Mouse (Mus musculus) megakaryocyte, embryonic 14.5 days (primary cell): ENCODE results near the gene Daxx. TPM values are rescaled to one million over a fixed set of nuclear protein-coding genes. Genes with fewer than 3 reads are reported as not detected.

Experiments
- H3K27me3 ChIP-seq: replicated peaks from 2 replicates; pipeline ENCODE3; 2012; ENCODE audit warnings: inconsistent platforms
- H3K36me3 ChIP-seq: replicated peaks from 2 replicates; pipeline ENCODE3; 2012; ENCODE audit warnings: low read length, inconsistent platforms, mixed read lengths
- H3K4me1 ChIP-seq: 2 replicates; pipeline ENCODE4 v1.6.1; 2012; ENCODE audit warnings: inconsistent platforms
- H3K4me3 ChIP-seq: replicated peaks from 2 replicates; pipeline ENCODE3; 2012; ENCODE audit warnings: moderate library complexity, mild to moderate bottlenecking, inconsistent platforms
- H3K9me3 ChIP-seq: 2 replicates; pipeline ENCODE4 v1.6.1; 2012; ENCODE audit warnings: inconsistent platforms
- FLI1 ChIP-seq: IDR thresholded peaks from 2 replicates; pipeline ENCODE4 v1.6.1; 2012; ENCODE audit warnings: low read length, inconsistent platforms, mixed read lengths
- GATA1 ChIP-seq: IDR thresholded peaks from 3 replicates; pipeline ENCODE4 v1.6.1; 2012; ENCODE audit warnings: mixed read lengths, low read length, inconsistent platforms, borderline replicate concordance
- polyA plus RNA-seq: library from polyadenylated mRNA; stranded (reverse); fragments of >175 nt; gene quantifications from 2 replicates; pipeline ENCODE4 v1.2.3, GENCODE M21; 2012; ENCODE audit warnings: low replicate concordance; ENCODE audit not compliant: insufficient read depth

Gene Daxx
- polyA plus RNA-seq, 1 experiment: 20.0 TPM

GRCm38 (mm10) chr17:33913905-33914304 is 4.7 kb downstream of the Daxx start:
- TF ChIP-seq FLI1: no peak
- no peak for TF ChIP-seq GATA1
- peaks cover 69% of the 10 kb centered on the region for H3K36me3 ChIP-seq
- H3K4me1 ChIP-seq: peaks cover 84% of the 10 kb centered on the region
- H3K27me3 ChIP-seq: no peaks in the 10 kb centered on the region
- 0 out of 2 replicates have a peak, but pooled peaks cover 5% of the 10 kb centered on the region for H3K9me3 ChIP-seq
- peak overlapping the region; percentile 18 for H3K4me3 ChIP-seq

GRCm38 (mm10) chr17:33914969-33915391 is 5.8 kb downstream of the Daxx start:
- Histone ChIP-seq H3K4me1 (peaks cover 83% of the 10 kb centered on the region), H3K36me3 (peaks cover 69% of the 10 kb centered on the region), H3K4me3 (peak overlapping the region; percentile 78)

GRCm38 (mm10) chr17:33915671-33916250 is 6.5 kb downstream of the Daxx start, which contains the start of the genes Tapbp and Zbtb22:
TSS of gene Tapbp (plus strand) at chr17:33915899.
TSS of gene Zbtb22 (plus strand) at chr17:33915904.
- Histone ChIP-seq H3K4me3 (peak within 1 kb of the TSS; percentile 93), H3K4me1 (peaks cover 77% of the 10 kb centered on the region), H3K27me3 (no peaks in the 10 kb centered on the region), H3K36me3 (peaks cover 65% of the 10 kb centered on the region), H3K9me3 (0 out of 2 replicates have a peak, but pooled peaks cover 5% of the 10 kb centered on the region)
- TF ChIP-seq GATA1 (no peak), FLI1 (no peak)

More at GRCm38 (mm10) chr17:33914969-33915391, 5.8 kb downstream of the Daxx start:
- no peak for TF ChIP-seq FLI1
- TF ChIP-seq GATA1: no peak
- H3K9me3 ChIP-seq: 0 out of 2 replicates have a peak, but pooled peaks cover 5% of the 10 kb centered on the region
- no peaks in the 10 kb centered on the region for H3K27me3 ChIP-seq

GRCm38 (mm10) chr17:33916294-33916693 is 7.1 kb downstream of the Daxx start:
- 0 out of 2 replicates have a peak, but pooled peaks cover 5% of the 10 kb centered on the region for H3K9me3 ChIP-seq
- no peaks in the 10 kb centered on the region for H3K27me3 ChIP-seq
- H3K4me1 ChIP-seq: peaks cover 77% of the 10 kb centered on the region
- H3K4me3 ChIP-seq: peak overlapping the region; percentile 93
- TF ChIP-seq GATA1 (no peak), FLI1 (no peak)
- peaks cover 65% of the 10 kb centered on the region for H3K36me3 ChIP-seq

- TF ChIP-seq FLI1: no peak
- TF ChIP-seq GATA1: no peak
- Histone ChIP-seq H3K4me1 (peaks cover 77% of the 10 kb centered on the region), H3K9me3 (0 out of 2 replicates have a peak, but pooled peaks cover 5% of the 10 kb centered on the region), H3K36me3 (peaks cover 65% of the 10 kb centered on the region), H3K4me3 (peak overlapping the region; percentile 93), H3K27me3 (no peaks in the 10 kb centered on the region)
These were observed 7.8 kb downstream of the Daxx start for GRCm38 (mm10) chr17:33916847-33917655.

GRCm38 (mm10) chr17:33917656-33918292 is 8.6 kb downstream of the Daxx start:
- no peaks in the 10 kb centered on the region for H3K27me3 ChIP-seq
- peaks cover 65% of the 10 kb centered on the region for H3K36me3 ChIP-seq
- H3K4me3 ChIP-seq: peak overlapping the region; percentile 93
- H3K4me1 ChIP-seq: peaks cover 77% of the 10 kb centered on the region
- no peak for TF ChIP-seq FLI1
- TF ChIP-seq GATA1: no peak
- 0 out of 2 replicates have a peak, but pooled peaks cover 5% of the 10 kb centered on the region for H3K9me3 ChIP-seq

- Histone ChIP-seq H3K36me3 (peaks cover 64% of the 10 kb centered on the region), H3K9me3 (0 out of 2 replicates have a peak, but pooled peaks cover 5% of the 10 kb centered on the region), H3K4me3 (peak overlapping the region; percentile 93), H3K4me1 (peaks cover 72% of the 10 kb centered on the region), H3K27me3 (no peaks in the 10 kb centered on the region)
- TF ChIP-seq GATA1: no peak
- no peak for TF ChIP-seq FLI1
These were observed 9.3 kb downstream of the Daxx start for GRCm38 (mm10) chr17:33918293-33919203.

GRCm38 (mm10) chr17:33919351-33920281 is 10.4 kb downstream of the Daxx start:
- TF ChIP-seq FLI1: no peak
- TF ChIP-seq GATA1: no peak
- H3K27me3 ChIP-seq: no peaks in the 10 kb centered on the region
- peaks cover 63% of the 10 kb centered on the region for H3K36me3 ChIP-seq
- H3K9me3 ChIP-seq: 0 out of 2 replicates have a peak, but pooled peaks cover 5% of the 10 kb centered on the region
- H3K4me1 ChIP-seq: peaks cover 69% of the 10 kb centered on the region
- peak overlapping the region; percentile 93 for H3K4me3 ChIP-seq
